Comparison of ENCODE assay signal across 8 mouse cellular contexts in genomic region chr19:41761529-41761928, GRCm38 (mm10). TPM values are rescaled to one million over a fixed set of nuclear protein-coding genes. Genes with fewer than 3 reads are reported as not detected.
DNase-seq lines count a peak whose midpoint lies in the region; ATAC-seq and TF ChIP-seq lines count a peak whose summit lies in the region.

No protein-coding gene starts in this region.

- no peaks in the 10 kb centered on the region for H3K4me1 ChIP-seq in intestine, postnatal 0 days (replicated peaks; ENCODE audit: control insufficient read depth, insufficient read depth, low read length)
- no peaks in the 10 kb centered on the region for H3K4me1 ChIP-seq in intestine, embryonic 16.5 days (ENCODE audit: control insufficient read depth, insufficient read depth, low read length)
- peaks cover 10% of the 10 kb centered on the region for H3K4me1 ChIP-seq in limb, embryonic 12.5 days (replicated peaks)
- H3K4me1 ChIP-seq in cerebellum, adult 2 months (ENCODE audit: control insufficient read depth, insufficient read depth, low read length) = no peaks in the 10 kb centered on the region

- no peak; the same call in 1 of the 2 replicates for ATAC-seq in intestine, postnatal 0 days
- no peak for ATAC-seq in intestine, embryonic 16.5 days
- ATAC-seq in limb, embryonic 12.5 days (ENCODE audit: insufficient number of reproducible peaks, insufficient read depth, low FRiP score, low TSS enrichment, low read depth) = 0 out of 2 replicates have a peak, but pooled peaks have one; percentile 17

- H3K27ac ChIP-seq in intestine, postnatal 0 days (ENCODE audit: low read depth, low read length) = no peak overlapping the region
- no peak overlapping the region for H3K27ac ChIP-seq in intestine, embryonic 16.5 days (ENCODE audit: low read length)
- H3K27ac ChIP-seq in limb, embryonic 12.5 days = peak overlapping the region; percentile 2; the same call in 1 of the 2 replicates
- H3K27ac ChIP-seq in cerebellum, adult 2 months (ENCODE audit: insufficient read depth, low read length) = no peak overlapping the region

- H3K4me3 ChIP-seq in intestine, postnatal 0 days (ENCODE audit: low read depth, low read length) = no peak overlapping the region
- no peak overlapping the region for H3K4me3 ChIP-seq in intestine, embryonic 16.5 days (ENCODE audit: low read length)
- H3K4me3 ChIP-seq in limb, embryonic 12.5 days (replicated peaks) = no peak overlapping the region
- H3K4me3 ChIP-seq in cerebellum, adult 2 months (replicated peaks; ENCODE audit: insufficient read depth, low read depth, low read length) = no peak overlapping the region

- 47% methylated on average over 9 of the region's 9 CpGs for WGBS in intestine, postnatal 0 days
- 39% methylated on average over 9 of the region's 9 CpGs for WGBS in intestine, embryonic 16.5 days
- WGBS in limb, embryonic 12.5 days = 25% methylated on average over 9 of the region's 9 CpGs
- WGBS in cerebellum, adult 2 months = 71% methylated on average over 9 of the region's 9 CpGs

- peak; percentile 77 for TF ChIP-seq CTCF in intestine, postnatal 0 days (IDR thresholded peaks at IDR 0.05; ENCODE audit: low read depth)
- no peak for TF ChIP-seq CTCF in cerebellum, adult 2 months (IDR thresholded peaks at IDR 0.05; ENCODE audit: borderline replicate concordance, insufficient read depth, low read depth, low read length)

- H3K9ac ChIP-seq in intestine, postnatal 0 days (ENCODE audit: low read depth, low read length) = no peak overlapping the region
- no peak overlapping the region; the same call in 1 of the 2 replicates for H3K9ac ChIP-seq in intestine, embryonic 16.5 days (ENCODE audit: low read depth, low read length)
- H3K9ac ChIP-seq in limb, embryonic 12.5 days (replicated peaks) = no peak overlapping the region; the same call in 1 of the 2 replicates

- DNase-seq in ES-CJ7 (ENCODE audit: low read depth, low spot score) = peak; percentile 74
- DNase-seq in c-Kit-positive CD71-negative TER-119-negative erythroid progenitor cells, embryonic 14.5 days (ENCODE audit: low read depth) = peak; percentile 34
- no peak for DNase-seq in frontal cortex, postnatal 14 days (ENCODE audit: low spot score in 2 of 2)
- no peak for DNase-seq in layer of hippocampus, adult 8-10 months (ENCODE audit: low spot score in 2 of 2)
- no peak for DNase-seq in cerebellum, adult 2 months

- H3K4me2 ChIP-seq in intestine, postnatal 0 days (replicated peaks; ENCODE audit: low read depth) = no peak overlapping the region
- no peak overlapping the region for H3K4me2 ChIP-seq in intestine, embryonic 16.5 days (ENCODE audit: low read depth, low read length)
- H3K4me2 ChIP-seq in limb, embryonic 12.5 days = no peak overlapping the region

- H3K9me3 ChIP-seq in intestine, postnatal 0 days (ENCODE audit: control insufficient read depth) = no peaks in the 10 kb centered on the region
- no peaks in the 10 kb centered on the region for H3K9me3 ChIP-seq in intestine, embryonic 16.5 days (ENCODE audit: control insufficient read depth, low read length)
- no peaks in the 10 kb centered on the region for H3K9me3 ChIP-seq in limb, embryonic 12.5 days

- no peak for TF ChIP-seq POLR2A in cerebellum, adult 2 months (IDR thresholded peaks at IDR 0.05; ENCODE audit: borderline replicate concordance, insufficient read depth, low read length)

- H3K27me3 ChIP-seq in intestine, postnatal 0 days (replicated peaks; ENCODE audit: control insufficient read depth, insufficient read depth, low read length) = no peaks in the 10 kb centered on the region
- H3K27me3 ChIP-seq in intestine, embryonic 16.5 days (replicated peaks; ENCODE audit: control insufficient read depth, insufficient read depth, low read length) = no peaks in the 10 kb centered on the region
- no peaks in the 10 kb centered on the region for H3K27me3 ChIP-seq in limb, embryonic 12.5 days
- H3K27me3 ChIP-seq in cerebellum, adult 2 months (ENCODE audit: control insufficient read depth, insufficient read depth, low read length) = no peaks in the 10 kb centered on the region

- H3K36me3 ChIP-seq in intestine, postnatal 0 days (ENCODE audit: control insufficient read depth, insufficient read depth) = no peaks in the 10 kb centered on the region
- no peaks in the 10 kb centered on the region for H3K36me3 ChIP-seq in intestine, embryonic 16.5 days (ENCODE audit: control insufficient read depth, insufficient read depth, low read length)
- no peaks in the 10 kb centered on the region for H3K36me3 ChIP-seq in limb, embryonic 12.5 days

RNA-seq across cellular contexts. Expression of gene Slit1, which starts 18.1 kb away (rescaled TPM):
- polyA plus RNA-seq in intestine, postnatal 0 days (2015; fragmentation: Nextera tagmentation; extraction: Ambion mirVana) = 0.27 and 0.35 TPM in 2 replicates
- polyA plus RNA-seq in intestine, embryonic 16.5 days (2015; fragmentation: Nextera tagmentation; extraction: Ambion mirVana) = 0.45 and 0.68 TPM in 2 replicates
- 0.15 and 0.40 TPM in 2 replicates for polyA plus RNA-seq in limb, embryonic 12.5 days (2016; fragmentation: Nextera tagmentation; extraction: Ambion mirVana)
- total RNA-seq in layer of hippocampus, adult 8-10 months (2022) = 100 to 1,000 TPM; 184 to 232 (median 208) TPM
- 3.9 and 4.9 TPM in 2 replicates for polyA plus RNA-seq in cerebellum, adult 2 months (2012; rRNA removed)

RNA-seq across cellular contexts. Expression of gene Arhgap19, which starts 40.3 kb away (rescaled TPM):
- polyA plus RNA-seq in intestine, postnatal 0 days (2015; fragmentation: Nextera tagmentation; extraction: Ambion mirVana) = 3.5 TPM in 2 replicates
- polyA plus RNA-seq in intestine, embryonic 16.5 days (2015; fragmentation: Nextera tagmentation; extraction: Ambion mirVana) = 14.2 and 14.8 TPM in 2 replicates
- polyA plus RNA-seq in limb, embryonic 12.5 days (2016; fragmentation: Nextera tagmentation; extraction: Ambion mirVana) = 33.5 and 35.0 TPM in 2 replicates
- 1 to 10 TPM; 2.4 to 3.1 (median 2.9) TPM for total RNA-seq in layer of hippocampus, adult 8-10 months (2022)
- 2.4 and 2.5 TPM in 2 replicates for polyA plus RNA-seq in cerebellum, adult 2 months (2012; rRNA removed)

Comparison
In these comparisons a context has a peak if more than half of its experiments do, and no peak if none do; other contexts are left out.
1. DNase-seq: peak in ES-CJ7 (single experiment) and c-Kit-positive CD71-negative TER-119-negative erythroid progenitor cells, embryonic 14.5 days (single experiment); none in frontal cortex, postnatal 14 days (0 of 2), layer of hippocampus, adult 8-10 months (0 of 2) and cerebellum, adult 2 months (0 of 2).